Mouse (Mus musculus): ENCODE results near the gene Fam196b. TPM values are rescaled to one million over a fixed set of nuclear protein-coding genes. Genes with fewer than 3 reads are reported as not detected.

Gene Fam196b
- 6.7 TPM for polyA plus RNA-seq (2017; shearing (Covaris generic))

DNA sequence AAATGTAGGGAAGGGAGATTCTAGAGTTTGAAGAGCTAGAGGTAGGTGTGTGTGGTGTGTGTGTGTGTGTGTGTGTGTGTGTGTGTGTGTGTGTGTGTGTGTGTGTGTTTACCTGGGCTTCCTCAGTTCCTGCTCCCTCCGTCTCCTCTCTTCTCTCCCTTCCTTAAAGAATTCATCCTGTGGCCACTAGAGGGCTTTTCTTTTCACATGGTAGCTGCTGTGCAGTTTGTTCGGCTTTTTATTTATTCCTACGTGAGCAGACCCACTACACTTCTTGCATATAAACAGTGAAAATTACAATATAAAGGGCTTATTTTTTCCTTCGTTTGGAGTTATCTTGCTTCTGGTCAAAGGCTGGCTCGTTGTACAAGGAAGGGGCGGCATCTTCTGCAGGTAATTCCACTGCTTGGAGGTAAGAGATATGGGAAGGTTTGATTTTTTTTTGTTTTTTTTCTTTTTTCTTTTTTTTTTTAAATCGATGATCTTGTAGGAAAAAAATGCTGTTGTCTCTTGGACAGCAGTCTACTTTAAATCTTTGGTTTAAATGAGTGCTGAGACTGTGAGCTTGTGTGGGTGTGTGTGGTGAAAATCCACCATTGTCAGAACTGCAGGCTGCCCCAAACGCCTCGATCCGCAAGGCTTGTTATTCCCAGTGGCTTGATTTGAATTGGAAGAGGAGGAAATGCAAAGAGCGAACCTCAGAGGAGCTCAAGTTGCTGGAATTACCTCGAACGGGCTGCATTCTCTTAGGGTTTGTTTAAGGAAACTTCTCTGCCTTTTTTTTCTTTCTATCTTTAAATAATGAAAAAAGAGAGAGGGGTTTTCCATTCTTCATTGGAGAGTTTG is at the start of gene Fam196b:
Gene Fam196b, plus strand, starts transcription at position 289 of the 846 bp plus-strand sequence.

Other genes with a start within 250 kb of the Fam196b start
- gene 4930469K13Rik, start 216.3 kb upstream of the Fam196b start, polyA plus RNA-seq (2017; shearing (Covaris generic)), result 0.56 TPM
- not detected for gene Foxi1, start 106.7 kb upstream of the Fam196b start, polyA plus RNA-seq (2017; shearing (Covaris generic))

Data from effector memory CD4-positive, alpha-beta T cell, adult 5 months (primary cell).